In the genomic region with DNA sequence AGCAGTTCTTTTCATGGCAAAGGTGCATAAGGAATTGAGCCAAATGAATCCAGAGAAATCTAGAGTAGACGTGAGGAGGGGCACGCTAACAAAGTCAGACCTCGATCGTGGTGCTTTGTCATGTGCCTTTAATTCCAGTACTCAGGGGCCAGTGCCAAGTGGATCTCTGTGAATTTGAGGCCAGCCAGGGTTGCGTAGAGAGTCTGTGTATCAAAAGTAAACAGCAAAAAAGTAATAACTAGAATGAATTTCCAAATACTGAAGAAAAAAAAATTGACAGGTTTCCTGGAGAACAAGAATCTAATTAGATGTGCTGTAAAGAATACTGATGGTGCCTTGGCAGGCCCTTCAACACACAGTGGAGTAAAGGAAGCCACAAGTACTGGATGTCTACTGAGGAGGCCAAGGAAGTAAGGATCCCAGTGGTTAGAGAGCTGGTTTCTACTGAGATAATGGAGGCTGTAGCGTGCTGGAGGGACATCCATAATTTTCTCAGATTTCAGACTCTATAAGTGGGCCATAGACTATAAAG, we compare ENCODE assay signal across 11 mouse cellular contexts.
"Had no signal": no experiment of that assay in that cellular context is flagged by ENCODE, and none has a peak within 500 bp of the region (broad histone marks: within the 10 kb centered on the region; RNA-seq: fewer than 3 reads in every experiment).

No protein-coding gene starts in this region.

- DNase-seq: gastrocnemius, postnatal 25 days; heart, adult 18-20 months; heart, postnatal 10 days; heart, postnatal 4 days; kidney, adult 18-20 months; kidney, adult 8-10 months; kidney, postnatal 10 days; kidney, postnatal 25 days; kidney, postnatal 4 days; liver; liver, embryonic 13.5 days had no signal
